ENCODE assay signal across 28 mouse cellular contexts in the genomic region with DNA sequence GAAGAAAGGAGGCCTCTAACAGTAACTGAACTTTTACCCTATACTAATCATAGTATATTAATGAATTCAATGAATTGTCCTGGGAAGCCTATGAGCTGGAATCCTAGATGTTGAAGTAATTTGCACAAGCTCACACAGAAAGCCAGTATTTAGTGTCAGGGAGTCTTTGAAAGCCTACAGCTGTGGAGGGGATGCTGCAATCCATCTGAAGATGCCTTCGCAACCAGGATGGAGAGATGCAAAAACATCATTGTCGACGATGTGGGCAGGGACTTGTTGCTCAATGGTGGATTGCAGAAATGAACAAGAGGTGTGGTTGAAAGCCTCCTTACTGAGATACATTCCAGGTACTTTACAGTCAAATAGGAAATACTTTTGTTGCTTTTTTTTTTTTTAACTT. TPM values are rescaled to one million over a fixed set of nuclear protein-coding genes. Genes with fewer than 3 reads are reported as not detected.
"Had no signal": no experiment of that assay in that cellular context is flagged by ENCODE, and none has a peak within 500 bp of the region (broad histone marks: within the 10 kb centered on the region; RNA-seq: fewer than 3 reads in every experiment).

No protein-coding gene starts in this region.

- ATAC-seq: hindbrain, embryonic 16.5 days; inflammation-experienced regulatory T-cells, adult 6 months; intestine, embryonic 15.5 days; intestine, postnatal 0 days had no signal

- DNase-seq: gastrocnemius, postnatal 14 days; gastrocnemius, postnatal 36 days; heart, adult 18-20 months; heart, postnatal 10 days; heart, postnatal 4 days; kidney, adult 18-20 months; kidney, adult 8-10 months; kidney, postnatal 10 days; kidney, postnatal 36 days; layer of hippocampus, adult 9-11 months; layer of hippocampus, postnatal 36 days; left cerebral cortex, postnatal 4 days had no signal

RNA-seq across cellular contexts. Expression of gene Slc46a2, which starts 3.1 kb away (rescaled TPM):
- total RNA-seq: gastrocnemius, adult 18-20 months; gastrocnemius, adult 8-10 months; gastrocnemius, postnatal 14 days; layer of hippocampus, adult 18-20 months; layer of hippocampus, adult 8-10 months; layer of hippocampus, postnatal 14 days; layer of hippocampus, postnatal 36 days; left cerebral cortex, adult 18-20 months; left cerebral cortex, adult 8-10 months; left cerebral cortex, postnatal 10 days; left cerebral cortex, postnatal 25 days; left cerebral cortex, postnatal 4 days; liver, adult 2 months had no signal

RNA-seq across cellular contexts. Expression of gene Mup4, which starts 42.5 kb away (rescaled TPM):
- total RNA-seq: gastrocnemius, adult 18-20 months; gastrocnemius, adult 8-10 months; gastrocnemius, postnatal 14 days; gastrocnemius, postnatal 36 days; heart, adult 18-20 months; heart, adult 8-10 months; heart, postnatal 10 days; heart, postnatal 25 days; heart, postnatal 4 days; layer of hippocampus, adult 18-20 months; layer of hippocampus, adult 8-10 months; layer of hippocampus, postnatal 14 days; layer of hippocampus, postnatal 36 days; left cerebral cortex, adult 18-20 months; left cerebral cortex, adult 8-10 months; left cerebral cortex, postnatal 10 days; left cerebral cortex, postnatal 25 days; left cerebral cortex, postnatal 4 days; liver, adult 2 months had no signal

RNA-seq across cellular contexts. Expression of gene Mup6, which starts 46.1 kb away (rescaled TPM):
- total RNA-seq: gastrocnemius, adult 18-20 months; gastrocnemius, adult 8-10 months; gastrocnemius, postnatal 14 days; gastrocnemius, postnatal 36 days; heart, adult 18-20 months; heart, adult 8-10 months; heart, postnatal 10 days; heart, postnatal 25 days; heart, postnatal 4 days; layer of hippocampus, adult 18-20 months; layer of hippocampus, adult 8-10 months; layer of hippocampus, postnatal 14 days; layer of hippocampus, postnatal 36 days; left cerebral cortex, adult 18-20 months; left cerebral cortex, adult 8-10 months; left cerebral cortex, postnatal 10 days; left cerebral cortex, postnatal 25 days; left cerebral cortex, postnatal 4 days had no signal
